Mouse (Mus musculus) bone marrow macrophage, adult 2 months (primary cell): Measurements from ENCODE around the gene Slc41a1. TPM values are rescaled to one million over a fixed set of nuclear protein-coding genes. Genes with fewer than 3 reads are reported as not detected.

Source experiments
- H3K27ac ChIP-seq: 2 replicates; pipeline ENCODE4 v1.5.1; 2012; ENCODE audit warnings: low read depth, low read length; ENCODE audit not compliant: insufficient read depth
- H3K4me1 ChIP-seq: 2 replicates; pipeline ENCODE4 v1.6.1; 2012; ENCODE audit warnings: low read length; ENCODE audit not compliant: control insufficient read depth, insufficient read depth
- H3K4me3 ChIP-seq: 2 replicates; pipeline ENCODE4 v1.5.1; 2012; ENCODE audit warnings: mild to moderate bottlenecking, low read length, moderate library complexity; ENCODE audit not compliant: insufficient read depth
- CTCF ChIP-seq: IDR thresholded peaks from 2 replicates; pipeline ENCODE4 v1.5.1; 2012; ENCODE audit warnings: low read depth, mild to moderate bottlenecking, low read length, moderate library complexity
- POLR2A ChIP-seq: IDR thresholded peaks from 2 replicates; pipeline ENCODE4 v1.6.1; 2012; ENCODE audit warnings: mild to moderate bottlenecking, low read depth, low read length, borderline replicate concordance
- polyA plus RNA-seq: library from polyadenylated mRNA; stranded (reverse); fragments of >200 nt; gene quantifications from 2 replicates; pipeline ENCODE4 v1.2.4, GENCODE M21; 2012; ENCODE audit not compliant: missing spikeins, insufficient read depth, insufficient read length

Slc41a1 gene
- polyA plus RNA-seq, 1 experiment, result 9.3 TPM

DNA sequence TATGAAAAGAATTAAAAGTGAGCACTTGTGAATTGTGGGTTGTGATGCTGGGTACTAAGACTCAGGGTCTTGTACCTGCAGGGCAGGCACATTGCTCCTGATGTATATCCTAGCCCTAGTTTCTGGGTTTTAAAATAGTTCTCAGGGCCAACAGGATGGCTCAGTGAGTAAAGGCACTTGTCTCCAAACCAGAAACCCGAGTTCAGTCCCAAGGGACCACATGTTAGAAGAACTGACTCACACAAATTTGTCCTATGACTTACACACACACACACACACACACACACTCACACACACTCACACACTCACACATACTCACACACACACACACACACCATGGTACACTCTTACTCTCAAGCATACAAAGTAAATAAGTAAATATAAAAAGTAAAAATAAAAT lies 45.6 kb downstream of the Slc41a1 start:
- Histone ChIP-seq H3K27ac (no peak overlapping the region), H3K4me3 (no peak overlapping the region), H3K4me1 (peaks cover 4% of the 10 kb centered on the region)
- TF ChIP-seq CTCF (no peak), POLR2A (no peak)

DNA sequence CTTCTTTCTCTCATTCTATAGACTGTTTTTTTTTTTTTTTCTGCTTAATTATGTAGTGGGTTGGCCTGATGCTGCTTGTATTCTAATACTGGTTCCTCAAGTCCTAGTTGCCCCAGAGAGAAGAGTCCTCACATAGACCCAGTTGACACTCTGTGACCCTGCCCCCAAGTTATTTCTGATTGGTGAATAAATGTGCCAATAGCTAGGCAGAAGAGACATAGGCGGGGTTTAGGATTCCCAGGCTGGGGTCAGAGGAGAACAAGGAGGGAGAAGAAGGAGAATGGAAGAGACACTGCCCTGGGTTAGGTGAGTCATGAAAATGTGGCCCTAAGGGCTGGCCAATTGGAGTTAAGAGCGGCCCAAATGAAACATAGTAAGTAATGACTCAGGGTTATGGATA lies 52.5 kb downstream of the Slc41a1 start:
- no peaks in the 10 kb centered on the region for H3K4me1 ChIP-seq
- no peak overlapping the region for H3K27ac ChIP-seq
- H3K4me3 ChIP-seq, result no peak overlapping the region
- TF ChIP-seq POLR2A (no peak), CTCF (no peak)

DNA sequence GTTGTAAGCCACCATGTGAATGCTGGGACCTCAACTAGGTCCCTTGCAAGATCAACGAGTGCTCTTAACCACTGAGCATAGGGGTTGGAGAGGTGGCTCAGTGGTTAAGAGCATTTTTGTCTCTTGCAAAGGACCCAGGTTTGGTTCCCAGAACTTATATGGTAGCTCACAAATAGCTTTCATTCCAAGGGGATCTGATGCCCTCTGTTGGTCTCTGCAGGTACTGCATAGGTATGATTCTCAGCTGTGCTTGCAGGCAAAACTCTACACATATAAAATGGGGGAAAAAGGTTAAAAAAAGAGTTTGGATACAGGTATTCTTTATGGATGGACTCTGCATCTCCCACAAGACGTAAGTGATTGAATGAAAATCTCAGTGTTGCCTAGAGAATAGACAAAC lies 55.5 kb downstream of the Slc41a1 start:
- Histone ChIP-seq H3K27ac (no peak overlapping the region), H3K4me1 (no peaks in the 10 kb centered on the region), H3K4me3 (no peak overlapping the region)
- TF ChIP-seq POLR2A (no peak), CTCF (no peak)

DNA sequence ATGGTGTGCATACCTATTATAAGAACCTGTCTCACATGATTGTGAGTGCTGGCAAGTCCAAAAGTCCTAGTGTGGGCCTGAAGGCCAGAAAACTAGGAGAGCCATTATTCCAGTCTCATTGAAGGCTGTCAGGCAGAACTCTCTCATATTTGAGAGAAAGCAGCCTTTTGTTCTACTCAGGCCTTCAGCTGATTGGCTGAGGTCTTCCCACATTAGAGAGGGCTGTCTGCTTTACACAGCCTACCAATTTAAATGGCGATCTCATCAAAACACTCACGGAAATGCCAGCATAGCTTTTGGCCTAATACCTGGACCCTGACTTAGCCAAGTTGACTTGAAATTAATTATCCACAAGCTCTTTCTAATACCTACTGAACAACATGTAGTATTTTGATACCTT lies 58.9 kb downstream of the Slc41a1 start:
- H3K4me1 ChIP-seq, result no peaks in the 10 kb centered on the region
- TF ChIP-seq CTCF (no peak), POLR2A (no peak)
- no peak overlapping the region for H3K4me3 ChIP-seq
- H3K27ac ChIP-seq, result no peak overlapping the region

DNA sequence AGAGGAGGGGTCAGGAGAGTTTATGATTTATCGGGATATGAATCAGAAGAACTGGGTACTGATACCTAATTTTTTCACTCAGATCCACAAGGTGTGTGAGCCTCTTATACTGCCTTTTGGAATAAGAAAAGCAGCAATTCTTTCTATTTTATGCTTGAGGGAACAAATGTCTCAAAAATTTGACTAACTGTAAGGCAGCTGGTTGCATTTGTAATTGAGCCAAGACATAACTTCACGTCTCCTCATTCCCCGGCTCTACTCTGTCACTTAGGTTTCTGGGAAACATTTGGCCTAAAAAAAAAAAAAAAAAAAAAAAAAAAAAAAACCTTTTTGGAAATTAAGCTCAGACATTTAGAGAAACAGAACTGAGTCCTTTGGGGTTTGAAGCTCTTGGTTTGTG lies 59.3 kb downstream of the Slc41a1 start:
- H3K27ac ChIP-seq, result no peak overlapping the region
- no peaks in the 10 kb centered on the region for H3K4me1 ChIP-seq
- TF ChIP-seq CTCF (no peak), POLR2A (no peak)
- H3K4me3 ChIP-seq, result no peak overlapping the region

DNA sequence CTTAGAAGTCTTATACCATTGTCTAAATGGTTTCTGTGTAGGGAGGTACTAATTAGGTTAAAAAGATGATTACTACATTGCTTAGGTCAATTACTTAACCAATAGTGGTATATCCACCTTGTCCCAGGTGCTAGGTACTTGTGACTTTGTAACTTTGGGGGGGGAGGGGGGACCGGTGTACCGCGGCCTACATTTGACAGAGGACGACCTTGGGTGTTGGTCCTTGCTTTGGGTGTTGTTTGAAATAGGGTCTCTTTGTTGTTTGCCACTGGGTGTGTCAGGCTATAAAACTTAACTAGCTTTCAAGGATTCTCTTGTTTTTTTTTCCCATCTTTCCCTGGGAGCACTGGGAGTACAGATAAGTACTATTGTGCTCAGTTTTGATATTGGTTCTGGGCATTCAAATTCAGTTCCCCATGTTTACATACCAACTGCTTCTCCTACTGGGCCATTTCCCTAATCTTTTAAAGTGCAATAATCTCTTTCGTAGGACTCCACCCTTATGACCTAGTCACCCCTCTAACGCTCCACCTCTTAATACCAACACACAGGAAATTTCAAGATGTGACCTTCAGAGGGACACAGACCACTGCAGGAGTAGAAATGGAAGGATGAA lies 62.9 kb downstream of the Slc41a1 start:
- no peak overlapping the region for H3K4me3 ChIP-seq
- H3K27ac ChIP-seq, result no peak overlapping the region
- TF ChIP-seq POLR2A, result no peak
- TF ChIP-seq CTCF, result no peak
- H3K4me1 ChIP-seq, result no peaks in the 10 kb centered on the region

DNA sequence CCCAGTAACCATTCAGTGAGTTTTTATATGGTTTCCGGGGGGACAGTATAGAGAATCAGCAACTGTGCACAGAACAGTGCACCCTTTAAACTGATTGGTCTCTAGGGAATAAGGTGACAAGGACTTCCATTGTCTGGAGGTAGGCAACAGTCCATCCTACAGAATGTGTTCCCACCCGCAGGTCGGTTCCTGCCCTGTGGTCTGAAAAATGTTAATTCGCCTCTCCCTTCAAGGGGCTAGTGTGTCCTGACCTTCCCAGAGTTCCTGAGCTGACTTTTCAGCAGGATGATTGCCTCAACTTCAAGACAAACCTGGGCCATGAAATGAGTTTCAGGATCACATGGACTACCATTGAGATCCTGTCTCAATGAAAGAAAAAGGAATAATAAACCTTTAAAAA lies 64.1 kb downstream of the Slc41a1 start:
- Histone ChIP-seq H3K4me1 (no peaks in the 10 kb centered on the region), H3K4me3 (no peak overlapping the region), H3K27ac (no peak overlapping the region)
- TF ChIP-seq POLR2A (no peak), CTCF (no peak)

Other genes starting within 250 kb of the Slc41a1 start
- gene Avpr1b, start 228.3 kb upstream of the Slc41a1 start, polyA plus RNA-seq, result not detected in 2 replicates
- 1.1 and 1.7 TPM in 2 replicates for gene Ctse, start 189.2 kb upstream of the Slc41a1 start, polyA plus RNA-seq
- gene Rab7b, start 138.8 kb upstream of the Slc41a1 start, polyA plus RNA-seq, result 115 and 157 TPM in 2 replicates
- gene Slc26a9, start 83.5 kb upstream of the Slc41a1 start, polyA plus RNA-seq, result not detected in 2 replicates
- not detected in 2 replicates for gene Pm20d1, start 30.1 kb upstream of the Slc41a1 start, polyA plus RNA-seq
- 65.7 and 70.3 TPM in 2 replicates for gene Rab29, start 39.7 kb downstream of the Slc41a1 start, polyA plus RNA-seq
- gene Nucks1, start 83.0 kb downstream of the Slc41a1 start, polyA plus RNA-seq, result 70.7 and 77.0 TPM in 2 replicates
- not detected in 2 replicates for gene Slc45a3, start 135.5 kb downstream of the Slc41a1 start, polyA plus RNA-seq
- gene Elk4, start 180.1 kb downstream of the Slc41a1 start, polyA plus RNA-seq, result 59.7 and 66.6 TPM in 2 replicates
- not detected in 2 replicates for gene Mfsd4a, start 240.6 kb downstream of the Slc41a1 start, polyA plus RNA-seq